ENCODE assay signal across 8 mouse cellular contexts in genomic region chr13:49129845-49130244, GRCm38 (mm10). TPM values are rescaled to one million over a fixed set of nuclear protein-coding genes. Genes with fewer than 3 reads are reported as not detected.
DNase-seq lines count a peak whose midpoint lies in the region; ATAC-seq lines count a peak whose summit lies in the region.

No protein-coding gene starts in this region.

- DNase-seq in heart, adult 11 months: peak; percentile 98
- no peak for DNase-seq in heart, postnatal 36 days
- peak; percentile 59 for DNase-seq in embryo, embryonic 11 days
- peak; percentile 69 to 70 for DNase-seq in left cerebral cortex, postnatal 36 days (ENCODE audit: low spot score in 2 of 2)
- peak; percentile 88 for DNase-seq in skeletal muscle tissue, adult 2 months (ENCODE audit: low read depth, low spot score)
- DNase-seq in limb, embryonic 10.5 days (ENCODE audit: low spot score): no peak
- DNase-seq in spleen, adult 18-20 months: no peak

- no peak overlapping the region for H3K9ac ChIP-seq in heart, embryonic 13.5 days

- H3K27me3 ChIP-seq in heart, embryonic 13.5 days (replicated peaks): no peaks in the 10 kb centered on the region
- H3K27me3 ChIP-seq in limb, embryonic 10.5 days (ENCODE audit: low read depth, poor library complexity, severe bottlenecking): no peaks in the 10 kb centered on the region

- peak overlapping the region; percentile 12; the same call in 1 of the 2 replicates for H3K4me2 ChIP-seq in heart, embryonic 13.5 days

- H3K27ac ChIP-seq in heart, embryonic 13.5 days (replicated peaks): peak overlapping the region; percentile 74
- no peak overlapping the region for H3K27ac ChIP-seq in limb, embryonic 10.5 days

- no peaks in the 10 kb centered on the region for H3K36me3 ChIP-seq in heart, embryonic 13.5 days
- H3K36me3 ChIP-seq in limb, embryonic 10.5 days: no peaks in the 10 kb centered on the region

- no peak for ATAC-seq in heart, embryonic 13.5 days (ENCODE audit: extremely low read depth, insufficient number of reproducible peaks, low FRiP score, low TSS enrichment)

- no peak overlapping the region for H3K4me3 ChIP-seq in heart, embryonic 13.5 days
- no peak overlapping the region for H3K4me3 ChIP-seq in limb, embryonic 10.5 days

- no peaks in the 10 kb centered on the region for H3K9me3 ChIP-seq in heart, embryonic 13.5 days
- H3K9me3 ChIP-seq in limb, embryonic 10.5 days (replicated peaks): no peaks in the 10 kb centered on the region

- WGBS in heart, embryonic 13.5 days: 21% methylated on average over 4 of the region's 4 CpGs
- WGBS in limb, embryonic 10.5 days: 26% methylated on average over 4 of the region's 4 CpGs

- peaks cover 63% of the 10 kb centered on the region for H3K4me1 ChIP-seq in heart, embryonic 13.5 days
- peaks cover 21% of the 10 kb centered on the region for H3K4me1 ChIP-seq in limb, embryonic 10.5 days

- intact Hi-C loops in heart, postnatal 36 days (cut with DNase I): loop anchor here (5.0 kb wide), 1 partner anchor 43 kb away; no protein-coding TSS in a partner anchor
- intact Hi-C loops in left cerebral cortex, postnatal 36 days (cut with DNase I): no loop called here

RNA-seq across cellular contexts. Expression of gene Wnk2, which starts 18.0 kb away (rescaled TPM):
- 10 to 100 TPM; 75.0 to 77.2 TPM for total RNA-seq in heart, postnatal 36 days (2021)
- polyA plus RNA-seq in heart, embryonic 13.5 days (2015; fragmentation: Nextera tagmentation; extraction: Ambion mirVana): 0.98 and 1.5 TPM in 2 replicates
- total RNA-seq in left cerebral cortex, postnatal 36 days (2021): 100 to 1,000 TPM; 116 to 137 TPM
- 1.1 and 1.3 TPM in 2 replicates for polyA plus RNA-seq in limb, embryonic 10.5 days (2016; fragmentation: Nextera tagmentation; extraction: Ambion mirVana)

RNA-seq across cellular contexts. Expression of gene Ninj1, which starts 57.4 kb away (rescaled TPM):
- total RNA-seq in heart, postnatal 36 days (2021): 100 to 1,000 TPM; 110 to 136 TPM
- 61.2 and 65.2 TPM in 2 replicates for polyA plus RNA-seq in heart, embryonic 13.5 days (2015; fragmentation: Nextera tagmentation; extraction: Ambion mirVana)
- 10 to 100 TPM; 18.6 to 23.9 TPM for total RNA-seq in left cerebral cortex, postnatal 36 days (2021)
- polyA plus RNA-seq in limb, embryonic 10.5 days (2016; fragmentation: Nextera tagmentation; extraction: Ambion mirVana): 22.2 and 23.3 TPM in 2 replicates

Comparison
In these comparisons a context has a peak if more than half of its experiments do, and no peak if none do; other contexts are left out.
1. DNase-seq: peak in heart, adult 11 months (single experiment), embryo, embryonic 11 days (single experiment), left cerebral cortex, postnatal 36 days (2 of 2) and skeletal muscle tissue, adult 2 months (single experiment); none in heart, postnatal 36 days (0 of 2), limb, embryonic 10.5 days (single experiment) and spleen, adult 18-20 months (0 of 2).
2. RNA of gene Ninj1, which starts 57.4 kb away (total RNA-seq): 110 to 136 TPM in heart, postnatal 36 days; 18.6 to 23.9 TPM in left cerebral cortex, postnatal 36 days; every median in the first group is over 4 times any median in the second.